33 mouse cellular contexts compared by ENCODE assay signal in the genomic region with DNA sequence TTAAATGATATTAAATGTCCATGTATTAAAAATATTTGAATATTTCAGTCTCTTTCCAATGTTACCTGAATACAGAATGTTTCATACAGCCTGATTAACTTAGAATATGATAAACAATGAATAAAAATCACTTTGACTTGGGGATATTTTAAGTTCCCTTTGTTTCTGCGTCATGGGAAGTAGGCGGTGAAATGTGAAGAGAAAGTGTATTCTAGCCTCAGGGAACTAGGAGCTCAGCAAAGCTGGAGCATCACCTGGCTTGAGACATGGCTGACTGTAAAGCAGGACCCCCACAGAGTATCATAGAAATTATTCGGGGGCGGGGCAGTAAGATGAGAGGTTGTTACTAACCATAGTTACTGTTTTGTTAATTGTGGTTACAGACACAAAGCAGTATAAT. TPM values are rescaled to one million over a fixed set of nuclear protein-coding genes. Genes with fewer than 3 reads are reported as not detected.
A peak's percentile ranks its signal among the peaks of the same experiment; 100 is the strongest.
DNase-seq lines count a peak whose midpoint lies in the region; ATAC-seq lines count a peak whose summit lies in the region.
"Had no signal": no experiment of that assay in that cellular context is flagged by ENCODE, and none has a peak within 500 bp of the region (broad histone marks: within the 10 kb centered on the region; RNA-seq: fewer than 3 reads in every experiment).

No protein-coding gene starts in this region.

- no peak overlapping the region for H3K4me2 ChIP-seq in forebrain, embryonic 16.5 days (ENCODE audit: low read length)
- H3K4me2 ChIP-seq in midbrain, embryonic 14.5 days (ENCODE audit: low read length) = no peak overlapping the region
- H3K4me2 ChIP-seq: embryonic facial prominence, embryonic 12.5 days; embryonic facial prominence, embryonic 15.5 days; forebrain, embryonic 13.5 days; heart, embryonic 12.5 days; heart, embryonic 15.5 days; hindbrain, embryonic 13.5 days had no signal

- DNase-seq in forebrain, embryonic 10.5 days (ENCODE audit: extremely low spot score, low spot score) = no peak
- DNase-seq in midbrain, embryonic 14.5 days = peak; percentile 13
- DNase-seq in midbrain, embryonic 10.5 days (ENCODE audit: low spot score) = no peak
- DNase-seq in B cell, adult 2 months = peak; percentile 10 to 15
- peak; percentile 56 for DNase-seq in brain, adult 2 months (ENCODE audit: low read depth, low spot score)
- DNase-seq in kidney, postnatal 25 days = no peak
- DNase-seq: adrenal gland, adult 8-10 months; adrenal gland, postnatal 25 days; cerebellum, adult 11 months; cerebellum, adult 2 months; cerebellum, adult 9-11 months; cerebellum, postnatal 25 days; gastrocnemius, postnatal 25 days; heart, adult 18-20 months; heart, postnatal 10 days; heart, postnatal 36 days had no signal

- WGBS in forebrain, embryonic 16.5 days = 80% methylated on average over 4 of the region's 4 CpGs
- 85% methylated on average over 4 of the region's 4 CpGs for WGBS in forebrain, embryonic 10.5 days
- WGBS in midbrain, embryonic 14.5 days = 75% methylated on average over 4 of the region's 4 CpGs
- whole genome bisulfite sequencing in midbrain, embryonic 10.5 days = 88% methylated on average over 4 of the region's 4 CpGs

- H3K27ac ChIP-seq in forebrain, embryonic 16.5 days (ENCODE audit: low read length) = peak overlapping the region; percentile 53; the same call in 1 of the 2 replicates
- H3K27ac ChIP-seq in forebrain, embryonic 10.5 days = no peak overlapping the region
- no peak overlapping the region for H3K27ac ChIP-seq in midbrain, embryonic 14.5 days (replicated peaks; ENCODE audit: low read depth, low read length)
- no peak overlapping the region for H3K27ac ChIP-seq in midbrain, embryonic 10.5 days (replicated peaks)
- H3K27ac ChIP-seq: embryonic facial prominence, embryonic 12.5 days; embryonic facial prominence, embryonic 15.5 days; forebrain, embryonic 13.5 days; heart, embryonic 15.5 days; hindbrain, embryonic 10.5 days; hindbrain, embryonic 13.5 days; hindbrain, postnatal 0 days had no signal

- no peak overlapping the region for H3K9ac ChIP-seq in forebrain, embryonic 16.5 days (replicated peaks; ENCODE audit: low read depth, low read length)
- no peak overlapping the region for H3K9ac ChIP-seq in midbrain, embryonic 14.5 days (replicated peaks; ENCODE audit: low read length)
- H3K9ac ChIP-seq: embryonic facial prominence, embryonic 12.5 days; embryonic facial prominence, embryonic 15.5 days; forebrain, embryonic 13.5 days; heart, embryonic 12.5 days; heart, embryonic 15.5 days; hindbrain, embryonic 13.5 days had no signal

- no peaks in the 10 kb centered on the region for H3K36me3 ChIP-seq in forebrain, embryonic 16.5 days (ENCODE audit: control insufficient read depth, insufficient read depth)
- H3K36me3 ChIP-seq in forebrain, embryonic 10.5 days (replicated peaks) = no peaks in the 10 kb centered on the region
- H3K36me3 ChIP-seq in midbrain, embryonic 14.5 days (ENCODE audit: control insufficient read depth, insufficient read depth, low read length) = no peaks in the 10 kb centered on the region
- no peaks in the 10 kb centered on the region for H3K36me3 ChIP-seq in midbrain, embryonic 10.5 days
- H3K36me3 ChIP-seq: embryonic facial prominence, embryonic 12.5 days; embryonic facial prominence, embryonic 15.5 days; heart, embryonic 12.5 days; heart, embryonic 15.5 days; hindbrain, embryonic 10.5 days; hindbrain, embryonic 13.5 days had no signal

- H3K4me3 ChIP-seq in forebrain, embryonic 16.5 days (replicated peaks; ENCODE audit: low read length) = no peak overlapping the region
- no peak overlapping the region for H3K4me3 ChIP-seq in forebrain, embryonic 10.5 days
- no peak overlapping the region for H3K4me3 ChIP-seq in midbrain, embryonic 14.5 days (replicated peaks; ENCODE audit: low read depth, low read length)
- H3K4me3 ChIP-seq in midbrain, embryonic 10.5 days = no peak overlapping the region
- H3K4me3 ChIP-seq: embryonic facial prominence, embryonic 12.5 days; embryonic facial prominence, embryonic 15.5 days; forebrain, embryonic 13.5 days; heart, embryonic 12.5 days; heart, embryonic 15.5 days; hindbrain, embryonic 10.5 days; hindbrain, embryonic 13.5 days had no signal

- H3K4me1 ChIP-seq in forebrain, embryonic 16.5 days (replicated peaks; ENCODE audit: control insufficient read depth, insufficient read depth, low read length) = no peaks in the 10 kb centered on the region; the same call in 1 of the 2 replicates
- H3K4me1 ChIP-seq in forebrain, embryonic 10.5 days = no peaks in the 10 kb centered on the region
- H3K4me1 ChIP-seq in midbrain, embryonic 14.5 days (ENCODE audit: control insufficient read depth, insufficient read depth, low read length) = no peaks in the 10 kb centered on the region
- no peaks in the 10 kb centered on the region for H3K4me1 ChIP-seq in midbrain, embryonic 10.5 days
- H3K4me1 ChIP-seq: embryonic facial prominence, embryonic 12.5 days; embryonic facial prominence, embryonic 15.5 days; forebrain, embryonic 13.5 days; heart, embryonic 12.5 days; heart, embryonic 15.5 days; hindbrain, embryonic 10.5 days; hindbrain, embryonic 13.5 days had no signal

- H3K27me3 ChIP-seq in forebrain, embryonic 16.5 days (replicated peaks; ENCODE audit: control insufficient read depth, insufficient read depth, low read length) = no peaks in the 10 kb centered on the region
- H3K27me3 ChIP-seq in forebrain, embryonic 10.5 days (ENCODE audit: poor library complexity, severe bottlenecking) = no peaks in the 10 kb centered on the region
- H3K27me3 ChIP-seq in midbrain, embryonic 14.5 days (ENCODE audit: control insufficient read depth, insufficient read depth, low read length) = no peaks in the 10 kb centered on the region
- H3K27me3 ChIP-seq in midbrain, embryonic 10.5 days (ENCODE audit: low read depth, poor library complexity, severe bottlenecking) = no peaks in the 10 kb centered on the region
- H3K27me3 ChIP-seq: embryonic facial prominence, embryonic 12.5 days; embryonic facial prominence, embryonic 15.5 days; forebrain, embryonic 13.5 days; heart, embryonic 12.5 days; heart, embryonic 15.5 days; hindbrain, embryonic 13.5 days had no signal

- H3K9me3 ChIP-seq in forebrain, embryonic 16.5 days (ENCODE audit: control insufficient read depth, low read length) = no peaks in the 10 kb centered on the region
- H3K9me3 ChIP-seq in forebrain, embryonic 10.5 days = no peaks in the 10 kb centered on the region
- H3K9me3 ChIP-seq in midbrain, embryonic 14.5 days (ENCODE audit: control insufficient read depth, low read length) = no peaks in the 10 kb centered on the region
- H3K9me3 ChIP-seq in midbrain, embryonic 10.5 days (replicated peaks) = no peaks in the 10 kb centered on the region
- H3K9me3 ChIP-seq: embryonic facial prominence, embryonic 12.5 days; embryonic facial prominence, embryonic 15.5 days; forebrain, embryonic 13.5 days; heart, embryonic 12.5 days; heart, embryonic 15.5 days; hindbrain, embryonic 10.5 days; hindbrain, embryonic 13.5 days had no signal

- no peak; the same call in 1 of the 2 replicates for ATAC-seq in forebrain, embryonic 16.5 days
- ATAC-seq in midbrain, embryonic 14.5 days (ENCODE audit: low FRiP score, low TSS enrichment) = no peak
- ATAC-seq in megakaryocyte-erythroid progenitor cell, adult 5-6 weeks (replicated peaks; ENCODE audit: low FRiP score, low TSS enrichment, poor library complexity, severe bottlenecking) = no peak
- ATAC-seq: activated CD4-positive, CD25-positive, alpha-beta regulatory T cell, adult 4 months; hindbrain, postnatal 0 days; inflammation-experienced regulatory T-cells, adult 6 months; intestine, embryonic 16.5 days had no signal

RNA-seq across cellular contexts. Expression of a gene that starts 10.0 kb away (rescaled TPM):
- 0.37 TPM in 2 replicates for polyA plus RNA-seq in forebrain, embryonic 16.5 days (2015; fragmentation: Nextera tagmentation; extraction: Ambion mirVana)
- polyA plus RNA-seq in forebrain, embryonic 10.5 days (2016; fragmentation: Nextera tagmentation; extraction: Ambion mirVana) = not detected in 2 replicates
- polyA plus RNA-seq in midbrain, embryonic 14.5 days (2014; fragmentation: Nextera tagmentation; extraction: Ambion mirVana) = not detected in 2 replicates
- polyA plus RNA-seq in midbrain, embryonic 10.5 days (2016; fragmentation: Nextera tagmentation; extraction: Ambion mirVana) = not detected in 2 replicates
- total RNA-seq in megakaryocyte-erythroid progenitor cell, adult 5-6 weeks (2014; fragmentation: Nextera tagmentation) = not detected in 2 replicates
- not detected in 2 replicates for total RNA-seq in megakaryocyte-erythroid progenitor cell, adult 5-6 weeks (2017)
- total RNA-seq: adrenal gland, adult 8-10 months; adrenal gland, postnatal 25 days; common myeloid progenitor, adult 5-6 weeks; ES-E14; gastrocnemius, adult 8-10 months; gastrocnemius, postnatal 25 days; heart, adult 18-20 months; heart, postnatal 10 days; heart, postnatal 36 days had no signal
- polyA plus RNA-seq: activated CD4-positive, CD25-positive, alpha-beta regulatory T cell, adult 4 months; cerebellum, adult 2 months; embryonic facial prominence, embryonic 12.5 days; embryonic facial prominence, embryonic 15.5 days; forebrain, embryonic 13.5 days; gonadal fat pad, adult 2 months; heart, embryonic 12.5 days; heart, embryonic 15.5 days; inflammation-experienced regulatory T-cells, adult 6 months; intestine, embryonic 16.5 days had no signal

RNA-seq across cellular contexts. Expression of a gene that starts 31.0 kb away (rescaled TPM):
- polyA plus RNA-seq in forebrain, embryonic 16.5 days (2015; fragmentation: Nextera tagmentation; extraction: Ambion mirVana) = 47.1 and 55.8 TPM in 2 replicates
- polyA plus RNA-seq in forebrain, embryonic 10.5 days (2016; fragmentation: Nextera tagmentation; extraction: Ambion mirVana) = 11.9 and 12.4 TPM in 2 replicates
- polyA plus RNA-seq in midbrain, embryonic 14.5 days (2014; fragmentation: Nextera tagmentation; extraction: Ambion mirVana) = 64.3 and 67.7 TPM in 2 replicates
- 12.6 and 17.0 TPM in 2 replicates for polyA plus RNA-seq in midbrain, embryonic 10.5 days (2016; fragmentation: Nextera tagmentation; extraction: Ambion mirVana)
- 10.0 and 12.8 TPM in 2 replicates for total RNA-seq in megakaryocyte-erythroid progenitor cell, adult 5-6 weeks (2014; fragmentation: Nextera tagmentation)
- 1.2 and 1.4 TPM in 2 replicates for total RNA-seq in megakaryocyte-erythroid progenitor cell, adult 5-6 weeks (2017)

RNA-seq across cellular contexts. Expression of a gene that starts 56.4 kb away (rescaled TPM):
- polyA plus RNA-seq in forebrain, embryonic 16.5 days (2015; fragmentation: Nextera tagmentation; extraction: Ambion mirVana) = 175 and 182 TPM in 2 replicates
- polyA plus RNA-seq in forebrain, embryonic 10.5 days (2016; fragmentation: Nextera tagmentation; extraction: Ambion mirVana) = 161 TPM in 2 replicates
- 143 and 156 TPM in 2 replicates for polyA plus RNA-seq in midbrain, embryonic 14.5 days (2014; fragmentation: Nextera tagmentation; extraction: Ambion mirVana)
- polyA plus RNA-seq in midbrain, embryonic 10.5 days (2016; fragmentation: Nextera tagmentation; extraction: Ambion mirVana) = 164 and 166 TPM in 2 replicates
- total RNA-seq in megakaryocyte-erythroid progenitor cell, adult 5-6 weeks (2014; fragmentation: Nextera tagmentation) = 38.1 and 43.7 TPM in 2 replicates
- total RNA-seq in megakaryocyte-erythroid progenitor cell, adult 5-6 weeks (2017) = 36.6 and 60.5 TPM in 2 replicates

Comparison
In these comparisons a context has a peak if more than half of its experiments do, and no peak if none do; other contexts are left out.
1. DNase-seq: peak in midbrain, embryonic 14.5 days (single experiment), B cell, adult 2 months (2 of 2) and brain, adult 2 months (single experiment); none in forebrain, embryonic 10.5 days (single experiment), midbrain, embryonic 10.5 days (single experiment) and kidney, postnatal 25 days (0 of 2).